Mouse (Mus musculus) C2C12 (cell line): ENCODE results near the gene Pnmt. TPM values are rescaled to one million over a fixed set of nuclear protein-coding genes. Genes with fewer than 3 reads are reported as not detected.

ENCODE experiments used
- H3K27me3 ChIP-seq: one replicate; pipeline ENCODE4 v1.6.1; 2011; ENCODE audit not compliant: control insufficient read depth, insufficient read depth, insufficient read length
- H3K36me3 ChIP-seq: one replicate; pipeline ENCODE4 v1.6.1; 2011; ENCODE audit not compliant: control insufficient read depth, insufficient read depth
- H3K4me3 ChIP-seq: one replicate; pipeline ENCODE4 v1.5.1; 2011; ENCODE audit warnings: mild to moderate bottlenecking, control low read depth; ENCODE audit not compliant: poor library complexity, insufficient read depth, severe bottlenecking
- H3K79me2 ChIP-seq: one replicate; pipeline ENCODE4 v1.6.1; 2011; ENCODE audit not compliant: control insufficient read depth, insufficient read depth
- H3K79me3 ChIP-seq: one replicate; pipeline ENCODE4 v1.6.1; 2011; ENCODE audit warnings: low read depth, control low read depth
- H3ac ChIP-seq: one replicate; pipeline ENCODE3; 2011; ENCODE audit warnings: low read depth; ENCODE audit not compliant: control insufficient read depth, insufficient read length
- CEBPB ChIP-seq: IDR thresholded peaks from one replicate; pipeline ENCODE4 v1.6.1; 2011; ENCODE audit warnings: low read depth, mild to moderate bottlenecking, control low read depth, moderate library complexity
- CTCF ChIP-seq: IDR thresholded peaks from one replicate; pipeline ENCODE4 v1.5.1; 2011; ENCODE audit not compliant: control insufficient read depth, insufficient read depth, insufficient read length
- FOSL1 ChIP-seq: IDR thresholded peaks from one replicate; pipeline ENCODE4 v1.8.0; 2011; ENCODE audit warnings: mild to moderate bottlenecking, low read length; ENCODE audit not compliant: poor library complexity, insufficient read depth, severe bottlenecking
- MAX ChIP-seq: IDR thresholded peaks from one replicate; pipeline ENCODE4 v1.6.1; 2011; ENCODE audit warnings: mild to moderate bottlenecking, control low read depth
- MYOD1 ChIP-seq: IDR thresholded peaks from one replicate; pipeline ENCODE4 v1.6.1; 2011; ENCODE audit warnings: low read depth; ENCODE audit not compliant: control insufficient read depth, insufficient read length
- MYOG ChIP-seq: IDR thresholded peaks from one replicate; pipeline ENCODE4 v1.6.1; 2011; ENCODE audit not compliant: control insufficient read depth, insufficient read length; ENCODE audit errors: extremely low read depth
- USF1 ChIP-seq: IDR thresholded peaks from one replicate; pipeline ENCODE4 v1.6.1; 2011; ENCODE audit warnings: low read depth, mild to moderate bottlenecking, control low read depth, moderate library complexity
- polyA plus RNA-seq: library from polyadenylated mRNA; unstranded; fragments of >200 nt; fragmentation: generic; extraction: Trizol; gene quantifications from one replicate; pipeline ENCODE4 v1.2.1, GENCODE M21; 2012; ENCODE audit warnings: missing spikeins

Pnmt gene
- polyA plus RNA-seq, 1 experiment, result 0.04 TPM

- TF ChIP-seq CTCF, result no peak
- H3K79me2 ChIP-seq, result peaks cover 52% of the 10 kb centered on the region
- no peaks in the 10 kb centered on the region for H3K36me3 ChIP-seq
- H3ac ChIP-seq, result no peak overlapping the region
- H3K4me3 ChIP-seq, result no peak overlapping the region
- peaks cover 13% of the 10 kb centered on the region for H3K79me3 ChIP-seq
- H3K27me3 ChIP-seq, result no peaks in the 10 kb centered on the region
Observed at GRCm38 (mm10) chr11:98364410-98364809, 21.8 kb upstream of the Pnmt start.

GRCm38 (mm10) chr11:98366290-98366689 lies 20.0 kb upstream of the Pnmt start:
- Histone ChIP-seq H3K36me3 (no peaks in the 10 kb centered on the region), H3K79me2 (peaks cover 33% of the 10 kb centered on the region), H3K27me3 (no peaks in the 10 kb centered on the region), H3K79me3 (peaks cover 4% of the 10 kb centered on the region), H3ac (no peak overlapping the region), H3K4me3 (no peak overlapping the region)
- no peak for TF ChIP-seq MAX
- no peak for TF ChIP-seq CTCF
- TF ChIP-seq MYOG, result no peak
- no peak for TF ChIP-seq MYOD1
- TF ChIP-seq USF1, result no peak
- TF ChIP-seq CEBPB, result no peak
- no peak for TF ChIP-seq FOSL1

DNA sequence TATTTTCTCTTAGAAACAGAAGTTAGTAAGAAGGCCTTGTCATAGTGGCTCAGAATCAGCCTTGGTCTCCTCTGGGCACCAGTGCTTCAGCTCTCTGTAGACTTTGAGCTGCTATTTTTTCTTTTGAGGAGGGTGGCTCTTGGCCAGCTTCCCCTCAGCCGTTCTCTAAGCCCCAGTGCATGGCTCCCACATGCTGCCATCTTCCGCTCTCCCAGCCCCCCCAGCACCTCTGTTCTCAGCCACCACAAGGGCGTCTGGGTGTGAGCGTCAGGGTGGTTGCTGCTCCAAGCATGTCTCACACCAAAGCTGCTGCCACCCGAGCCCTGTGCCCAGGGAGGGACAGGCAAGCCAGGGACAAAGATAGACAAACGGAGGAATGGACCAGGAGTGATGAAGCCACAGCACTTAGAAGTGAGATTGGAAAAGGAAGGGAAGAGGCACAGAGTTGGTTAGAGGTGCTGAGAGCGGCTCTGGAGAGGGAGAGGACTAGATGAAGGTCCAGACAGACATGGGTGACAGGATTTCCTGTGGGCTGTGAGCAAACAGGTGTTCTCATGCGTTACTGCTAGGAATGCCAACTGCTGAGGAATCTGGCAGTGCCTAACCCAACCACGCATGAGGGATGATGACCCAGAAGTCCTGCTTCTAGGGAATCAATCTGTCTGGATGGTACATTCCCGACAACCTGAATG lies 18.9 kb upstream of the Pnmt start:
- Histone ChIP-seq H3K36me3 (no peaks in the 10 kb centered on the region), H3K27me3 (no peaks in the 10 kb centered on the region), H3ac (no peak overlapping the region), H3K79me3 (no peaks in the 10 kb centered on the region), H3K4me3 (no peak overlapping the region), H3K79me2 (peaks cover 23% of the 10 kb centered on the region)
- no peak for TF ChIP-seq USF1
- no peak for TF ChIP-seq MAX
- TF ChIP-seq FOSL1, result no peak
- no peak for TF ChIP-seq MYOD1

- no peak overlapping the region for H3K4me3 ChIP-seq
- H3K79me3 ChIP-seq, result no peaks in the 10 kb centered on the region
- TF ChIP-seq CEBPB (no peak), FOSL1 (no peak), CTCF (no peak), MAX (no peak), MYOG (no peak), MYOD1 (no peak), USF1 (no peak)
- peaks cover 17% of the 10 kb centered on the region for H3K79me2 ChIP-seq
- no peaks in the 10 kb centered on the region for H3K27me3 ChIP-seq
- peaks cover 3% of the 10 kb centered on the region for H3K36me3 ChIP-seq
- H3ac ChIP-seq, result no peak overlapping the region
Observed at GRCm38 (mm10) chr11:98367863-98368186, 18.4 kb upstream of the Pnmt start.

DNA sequence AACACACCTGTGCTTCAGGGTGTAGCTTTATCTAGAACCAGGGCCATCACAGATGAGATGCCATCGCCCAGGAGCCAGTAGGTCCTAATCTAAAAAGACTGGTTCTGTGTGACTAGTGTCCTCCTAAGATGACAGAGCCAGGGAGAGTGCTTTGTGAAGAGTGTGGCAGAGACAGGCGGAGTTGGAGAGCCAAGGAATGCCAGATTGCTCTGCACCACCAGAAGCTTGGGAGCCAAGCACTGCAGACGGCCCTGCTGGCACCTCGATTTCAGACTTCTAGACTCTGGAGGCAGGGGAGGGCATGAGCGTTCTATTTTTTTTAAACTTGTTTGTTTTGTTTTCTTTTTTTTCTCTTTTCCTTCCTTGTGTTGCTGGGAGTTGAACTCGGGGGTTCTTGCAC lies 16.9 kb upstream of the Pnmt start:
- Histone ChIP-seq H3K27me3 (no peaks in the 10 kb centered on the region), H3K36me3 (peaks cover 7% of the 10 kb centered on the region), H3ac (no peak overlapping the region), H3K79me2 (peaks cover 2% of the 10 kb centered on the region), H3K79me3 (no peaks in the 10 kb centered on the region), H3K4me3 (no peak overlapping the region)
- no peak for TF ChIP-seq CEBPB
- TF ChIP-seq MYOD1, result no peak
- TF ChIP-seq FOSL1, result no peak
- TF ChIP-seq MYOG, result no peak
- no peak for TF ChIP-seq CTCF
- no peak for TF ChIP-seq USF1

DNA sequence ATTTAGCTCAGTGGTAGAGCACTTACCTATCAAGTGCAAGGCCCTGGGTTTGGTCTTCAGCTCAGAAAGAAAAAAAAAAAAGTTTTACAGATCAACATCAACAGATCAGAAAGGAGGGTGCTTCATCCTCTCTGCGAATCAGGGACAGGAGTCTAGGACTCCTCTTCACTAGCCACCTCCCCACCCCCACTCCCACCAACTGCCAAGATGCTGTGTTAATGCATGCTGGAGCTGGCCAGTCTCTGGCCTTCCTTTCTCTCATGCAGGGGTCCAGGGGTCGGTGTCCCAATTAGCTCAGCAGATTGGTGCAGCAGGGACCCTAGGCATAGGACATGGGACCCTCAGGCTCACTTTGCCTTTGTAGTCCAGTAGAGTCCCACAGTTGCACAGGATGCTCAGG lies 15.7 kb upstream of the Pnmt start:
- Histone ChIP-seq H3K79me3 (no peaks in the 10 kb centered on the region), H3K36me3 (peaks cover 13% of the 10 kb centered on the region), H3K79me2 (no peaks in the 10 kb centered on the region), H3K27me3 (no peaks in the 10 kb centered on the region), H3ac (no peak overlapping the region), H3K4me3 (no peak overlapping the region)
- TF ChIP-seq MYOG (no peak), MAX (no peak), CTCF (no peak), CEBPB (no peak), USF1 (no peak), MYOD1 (no peak), FOSL1 (no peak)
